Mouse (Mus musculus) G1E-ER4 (cell line): Measurements from ENCODE around the gene Atad1. TPM values are rescaled to one million over a fixed set of nuclear protein-coding genes. Genes with fewer than 3 reads are reported as not detected.

Experiments used
- GATA1 ChIP-seq: IDR thresholded peaks from one replicate; pipeline ENCODE4 v1.8.0; 2012; ENCODE audit warnings: low read length, inconsistent platforms
- polyA plus RNA-seq: library from polyadenylated mRNA; stranded (reverse); fragments of >175 nt; gene quantifications from 2 replicates; pipeline ENCODE4 v1.2.3, GENCODE M21; 2012

Atad1 gene
- 0.76 and 1.6 TPM in 2 replicates for polyA plus RNA-seq

DNA sequence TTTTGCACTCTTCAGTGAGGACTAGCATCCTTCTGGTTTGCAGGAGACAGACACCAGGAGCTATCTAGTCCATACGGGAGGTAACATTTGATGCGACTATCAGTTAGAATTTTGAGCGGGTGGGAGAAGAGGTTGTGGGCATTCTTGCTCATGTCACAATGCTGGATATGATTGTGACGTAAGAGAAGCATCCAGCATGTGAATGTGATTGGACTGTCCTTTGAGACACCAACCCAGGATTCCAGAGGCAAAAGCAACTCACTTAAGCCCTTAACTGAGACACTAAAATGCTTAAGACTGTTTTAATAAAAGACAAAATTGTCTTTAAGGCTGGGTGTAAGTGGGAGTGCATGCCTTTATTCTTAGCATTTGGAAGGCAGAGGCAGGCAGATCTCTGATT lies at the start of gene Atad1:
Gene Atad1, minus strand, starts transcription at position 101 of the 400 bp plus-strand sequence.
- no peak for TF ChIP-seq GATA1

DNA sequence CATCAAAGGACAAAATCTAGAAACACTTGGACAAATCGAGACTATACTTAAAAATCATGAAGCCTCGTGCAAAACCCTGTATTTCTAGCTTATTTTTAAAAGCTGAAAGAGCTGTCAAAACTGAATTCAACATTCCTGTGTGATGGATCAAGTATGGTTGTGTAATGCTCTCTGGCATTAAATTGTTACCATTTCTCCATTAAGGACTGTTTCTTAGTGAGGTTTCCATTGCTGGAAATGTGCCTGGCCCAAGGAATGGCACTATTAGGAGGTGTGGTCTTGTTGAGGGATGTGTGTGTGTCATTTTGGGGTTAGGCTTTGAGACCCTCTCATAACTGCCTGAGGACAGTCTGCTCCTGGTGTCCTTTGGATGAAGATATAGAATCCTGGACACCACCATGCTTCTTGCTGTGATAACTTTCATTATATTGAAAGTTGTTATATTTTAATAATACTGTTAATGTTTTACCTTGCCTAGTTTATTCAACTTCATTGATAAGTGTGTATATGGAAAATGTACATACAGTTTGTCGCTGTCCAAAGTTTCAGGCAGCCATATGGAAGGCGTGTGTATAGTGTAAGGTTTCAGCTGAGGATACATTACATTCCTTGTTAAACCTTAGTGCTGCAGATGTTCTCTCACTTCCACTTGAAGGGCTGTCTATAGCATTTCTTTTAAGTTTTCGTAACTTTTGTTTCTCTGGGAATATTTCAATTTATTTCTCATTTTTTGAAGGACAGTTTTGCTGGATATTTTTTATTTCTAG lies 41.9 kb upstream of the Atad1 start:
- no peak for TF ChIP-seq GATA1

DNA sequence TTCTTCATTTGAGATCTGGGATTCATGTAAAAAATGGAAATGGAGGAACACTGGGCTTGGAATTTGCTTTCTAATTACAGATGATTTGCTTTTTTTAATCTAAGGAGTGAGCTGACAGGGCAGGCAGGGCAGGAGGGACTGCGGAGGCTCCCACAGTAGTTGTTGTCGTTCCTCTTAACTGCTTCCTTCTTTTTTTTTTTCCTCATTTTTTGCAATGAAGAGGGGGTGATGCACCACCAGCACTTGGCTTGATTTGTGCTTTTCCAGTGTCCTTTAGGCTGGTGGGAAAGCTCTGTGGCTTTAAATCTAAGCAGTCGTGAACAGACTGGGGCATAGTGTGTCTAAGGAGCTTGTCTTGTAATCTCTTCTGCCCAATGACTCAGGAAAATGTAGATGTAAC lies 39.5 kb upstream of the Atad1 start:
- no peak for TF ChIP-seq GATA1

DNA sequence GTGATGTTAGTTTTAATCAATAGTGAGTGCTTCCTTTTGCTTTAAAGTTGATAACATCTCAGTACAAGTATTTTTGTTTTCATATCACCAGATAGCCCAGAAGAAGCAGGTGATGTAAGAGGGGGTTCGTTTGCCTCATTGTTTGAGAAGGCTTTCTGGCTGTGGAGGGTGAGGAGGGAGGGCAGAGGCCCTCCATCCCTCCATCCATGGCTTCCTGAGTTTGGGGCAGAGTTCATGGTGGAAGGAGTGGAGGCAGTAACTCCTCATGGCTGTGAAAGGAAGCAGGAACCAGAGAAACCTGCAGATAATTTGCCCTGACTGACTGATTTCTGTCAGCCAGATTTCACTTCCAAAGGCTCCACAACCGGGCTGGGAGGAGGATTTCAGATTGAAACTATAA lies 38.8 kb upstream of the Atad1 start:
- TF ChIP-seq GATA1, result no peak

- TF ChIP-seq GATA1, result no peak
These were observed 22.9 kb upstream of the Atad1 start for GRCm38 (mm10) chr19:32762493-32762892.

GRCm38 (mm10) chr19:32761162-32761561 lies 21.6 kb upstream of the Atad1 start:
- TF ChIP-seq GATA1, result no peak

- no peak for TF ChIP-seq GATA1
These were observed 20.9 kb upstream of the Atad1 start for GRCm38 (mm10) chr19:32760499-32760898.

GRCm38 (mm10) chr19:32759357-32760024 lies 19.9 kb upstream of the Atad1 start:
- no peak for TF ChIP-seq GATA1

- TF ChIP-seq GATA1, result no peak
These were observed 19.2 kb upstream of the Atad1 start for GRCm38 (mm10) chr19:32758793-32759161.

DNA sequence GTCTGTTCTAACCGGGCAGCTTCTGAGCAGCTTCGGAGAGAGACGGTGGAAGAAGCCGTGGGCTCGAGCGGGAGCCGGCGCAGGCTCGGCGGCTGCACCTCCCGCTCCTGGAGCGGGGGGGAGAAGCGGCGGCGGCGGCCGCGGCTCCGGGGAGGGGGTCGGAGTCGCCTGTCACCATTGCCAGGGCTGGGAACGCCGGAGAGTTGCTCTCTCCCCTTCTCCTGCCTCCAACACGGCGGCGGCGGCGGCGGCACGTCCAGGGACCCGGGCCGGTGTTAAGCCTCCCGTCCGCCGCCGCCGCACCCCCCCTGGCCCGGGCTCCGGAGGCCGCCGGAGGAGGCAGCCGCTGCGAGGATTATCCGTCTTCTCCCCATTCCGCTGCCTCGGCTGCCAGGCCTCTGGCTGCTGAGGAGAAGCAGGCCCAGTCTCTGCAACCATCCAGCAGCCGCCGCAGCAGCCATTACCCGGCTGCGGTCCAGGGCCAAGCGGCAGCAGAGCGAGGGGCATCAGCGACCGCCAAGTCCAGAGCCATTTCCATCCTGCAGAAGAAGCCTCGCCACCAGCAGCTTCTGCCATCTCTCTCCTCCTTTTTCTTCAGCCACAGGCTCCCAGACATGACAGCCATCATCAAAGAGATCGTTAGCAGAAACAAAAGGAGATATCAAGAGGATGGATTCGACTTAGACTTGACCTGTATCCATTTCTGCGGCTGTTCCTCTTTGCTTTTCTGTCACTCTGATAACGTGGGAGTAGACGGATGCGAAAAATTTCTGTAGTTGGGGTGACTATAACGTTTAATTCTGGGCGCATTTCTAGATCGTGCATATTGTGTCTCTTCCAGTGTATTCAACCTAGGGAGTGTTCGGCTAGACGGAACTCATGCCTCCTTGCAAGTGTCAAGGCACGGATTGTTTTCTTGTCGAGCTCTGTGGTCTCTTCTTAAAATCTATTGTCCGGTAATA lies 18.5 kb upstream of the Atad1 start:
- no peak for TF ChIP-seq GATA1

DNA sequence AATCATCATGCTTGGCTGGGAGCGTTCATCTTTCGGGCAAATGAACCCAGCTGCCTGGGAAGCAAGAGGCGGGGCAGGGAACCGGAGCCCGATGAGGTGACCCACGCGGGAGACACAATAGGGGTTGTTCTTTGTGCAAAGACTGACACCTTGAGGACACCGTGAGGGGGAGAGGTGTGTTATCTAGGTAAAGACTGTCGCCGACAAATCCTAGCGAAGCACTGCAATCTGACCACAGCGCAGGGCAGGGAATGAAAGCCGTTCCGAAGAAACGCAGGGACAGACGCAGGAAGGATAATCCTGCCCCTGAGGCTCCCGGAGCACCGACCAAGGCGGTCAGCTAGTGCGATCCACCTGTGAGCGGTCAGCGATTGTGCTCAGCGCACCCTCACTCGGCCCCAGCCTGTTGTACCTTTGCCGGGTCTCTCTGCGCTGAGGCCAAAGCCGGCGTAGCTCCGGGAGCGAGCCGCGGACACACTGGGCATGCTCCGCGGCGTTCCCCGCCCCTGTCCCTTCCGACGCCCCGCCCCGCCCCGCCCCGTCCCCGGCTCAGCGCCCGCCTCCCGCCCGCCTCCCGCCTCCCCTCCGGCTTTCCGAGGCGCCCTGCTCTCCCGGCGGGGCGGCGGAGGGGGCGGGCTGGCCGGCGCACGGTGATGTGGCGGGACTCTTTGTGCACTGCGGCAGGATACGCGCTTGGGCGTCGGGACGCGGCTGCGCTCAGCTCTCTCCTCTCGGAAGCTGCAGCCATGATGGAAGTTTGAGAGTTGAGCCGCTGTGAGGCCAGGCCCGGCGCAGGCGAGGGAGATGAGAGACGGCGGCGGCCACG lies 17.5 kb upstream of the Atad1 start, which contains the start of gene Pten:
Gene Pten, plus strand, starts transcription at position 598 of the 826 bp plus-strand sequence.
- TF ChIP-seq GATA1, result no peak

DNA sequence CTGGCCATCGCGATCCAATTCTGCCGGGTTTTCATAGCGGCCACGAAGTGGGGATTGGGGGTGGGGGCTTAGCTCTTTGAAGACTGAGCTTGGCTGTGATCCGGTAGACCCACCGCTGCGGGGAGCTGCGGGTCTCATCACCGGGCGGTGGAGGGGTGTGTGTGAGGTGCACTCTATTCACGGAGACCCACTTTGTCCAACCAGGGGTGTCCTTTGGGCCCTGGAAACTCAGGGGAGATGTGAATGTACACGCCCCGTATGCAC lies 17.0 kb upstream of the Atad1 start:
- no peak for TF ChIP-seq GATA1

- no peak for TF ChIP-seq GATA1
These were observed 16.4 kb upstream of the Atad1 start for GRCm38 (mm10) chr19:32755792-32756635.

- no peak for TF ChIP-seq GATA1
These were observed 15.7 kb upstream of the Atad1 start for GRCm38 (mm10) chr19:32755104-32755791.
